Mouse (Mus musculus) limb, embryonic 14.5 days (tissue): ENCODE measurements around the gene Myo1d. TPM values are rescaled to one million over a fixed set of nuclear protein-coding genes. Genes with fewer than 3 reads are reported as not detected.

Experiments used
- ATAC-seq: fragments of 200-750 bp; cut with Nextera tagmentation; 2 replicates; pipeline ENCODE4 v1.8.0; 2017; ENCODE audit warnings: low read depth, moderate number of reproducible peaks, moderate TSS enrichment; ENCODE audit not compliant: low FRiP score
- DNase-seq: peaks from one replicate; pipeline ENCODE4 v3.0.0-alpha.2; 2015; ENCODE audit warnings: low spot score
- H3K27ac ChIP-seq: fragments of 300-500 bp; sonication (generic); replicated peaks from 2 replicates; pipeline ENCODE4 v1.5.1; 2014; ENCODE audit warnings: low read depth, mild to moderate bottlenecking, low read length, moderate library complexity, mixed read lengths
- H3K27me3 ChIP-seq: fragments of 300-500 bp; sonication (generic); 2 replicates; pipeline ENCODE4 v1.6.1; 2014; ENCODE audit warnings: low read length, mixed read lengths; ENCODE audit not compliant: control insufficient read depth, insufficient read depth
- H3K36me3 ChIP-seq: fragments of 300-500 bp; sonication (generic); 2 replicates; pipeline ENCODE4 v1.6.1; 2014; ENCODE audit warnings: mild to moderate bottlenecking, low read length, moderate library complexity, mixed read lengths; ENCODE audit not compliant: control insufficient read depth, insufficient read depth
- H3K4me1 ChIP-seq: fragments of 300-500 bp; sonication (generic); 2 replicates; pipeline ENCODE4 v1.6.1; 2014; ENCODE audit warnings: antibody characterized with exemption, low read length, mixed read lengths; ENCODE audit not compliant: control insufficient read depth, insufficient read depth
- H3K4me2 ChIP-seq: fragments of 300-500 bp; sonication (generic); replicated peaks from 2 replicates; pipeline ENCODE4 v1.6.1; 2014; ENCODE audit warnings: low read depth, mild to moderate bottlenecking, low read length, moderate library complexity; ENCODE audit not compliant: severe bottlenecking
- H3K4me3 ChIP-seq: fragments of 300-500 bp; sonication (generic); replicated peaks from 2 replicates; pipeline ENCODE4 v1.5.1; 2014; ENCODE audit warnings: low read length
- H3K9ac ChIP-seq: fragments of 300-500 bp; sonication (generic); 2 replicates; pipeline ENCODE4 v1.6.1; 2014; ENCODE audit warnings: mild to moderate bottlenecking, low read depth, low read length, moderate library complexity; ENCODE audit not compliant: severe bottlenecking
- H3K9me3 ChIP-seq: fragments of 300-500 bp; sonication (generic); 2 replicates; pipeline ENCODE4 v1.6.1; 2016; ENCODE audit warnings: low read length; ENCODE audit not compliant: control insufficient read depth
- POLR2A ChIP-seq: fragments of 200-500 bp; IDR thresholded peaks from 2 replicates; pipeline ENCODE4 v1.8.0; 2012; ENCODE audit warnings: inconsistent platforms, mild to moderate bottlenecking, moderate library complexity, borderline replicate concordance; ENCODE audit not compliant: insufficient read depth, insufficient read length; ENCODE audit errors: extremely low read depth
- WGBS: fragments of 180-500 bp; shearing (Covaris S2); extraction: QIAGEN DNeasy Blood & Tissue Kit; methylation state at CpG from one replicate; pipeline ENCODE4 v1.1.7; 2014; 5-methylcytosine and 5-hydroxymethylcytosine counted together
- polyA plus RNA-seq, 2 experiments: library from polyadenylated mRNA; depleted of rRNA in 1 of 2; stranded (reverse) in 1 of 2; unstranded in 1 of 2; fragments of >200 nt; fragmentation: Nextera tagmentation in 1 of 2; extraction: Ambion mirVana in 1 of 2; gene quantifications; 2 replicates each; pipeline versions ENCODE4 v1.2.1 to v1.2.3; 2012 to 2014

Gene Myo1d
- polyA plus RNA-seq, 2 experiments = 6.6 to 8.3 TPM

DNA sequence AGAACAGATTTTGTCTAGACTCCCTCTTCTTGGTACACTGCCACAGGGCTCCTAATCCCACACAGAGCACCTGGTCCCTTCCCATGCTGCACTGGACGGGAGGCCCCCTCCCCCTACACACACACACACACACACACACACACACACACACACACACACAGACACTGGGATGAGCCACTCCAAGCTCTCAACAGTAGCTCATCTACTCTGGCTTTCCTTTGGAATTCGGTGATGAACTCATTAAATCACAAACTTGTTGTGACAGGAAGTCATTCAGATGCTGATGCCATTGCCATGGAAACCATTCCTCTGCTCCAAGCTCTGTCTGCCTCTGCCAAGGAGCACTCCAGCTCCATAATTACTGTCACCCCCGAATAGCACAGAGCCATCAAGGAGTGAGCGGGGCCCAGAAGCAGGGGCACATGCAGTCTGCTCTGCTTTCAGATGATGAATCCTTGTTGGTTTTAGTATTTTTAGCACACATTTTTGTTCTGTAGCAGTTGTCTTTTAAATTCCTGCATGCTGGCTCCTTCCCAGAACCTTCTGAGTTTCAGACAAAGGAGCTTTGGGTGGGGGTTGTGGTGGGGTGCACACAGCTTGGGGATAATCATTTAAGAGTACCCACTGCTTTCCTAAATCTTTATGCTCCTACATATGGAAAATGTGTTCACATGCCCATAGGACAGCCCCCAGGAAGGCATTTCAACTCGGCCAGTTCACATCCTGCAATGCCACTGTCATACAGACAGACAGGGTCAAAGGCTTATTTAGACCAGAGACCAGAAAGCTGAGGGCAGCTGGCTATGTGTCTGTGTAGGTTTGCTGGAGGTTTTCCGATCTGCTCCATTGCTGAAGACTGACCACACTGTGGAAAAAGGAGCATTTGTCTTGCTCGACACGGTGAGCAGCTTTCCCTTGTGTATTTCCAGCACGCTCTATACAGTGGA is 261.1 kb downstream of the Myo1d start:
- Histone ChIP-seq H3K4me1 (peaks cover 5% of the 10 kb centered on the region), H3K36me3 (no peaks in the 10 kb centered on the region), H3K9ac (no peak overlapping the region), H3K27me3 (no peaks in the 10 kb centered on the region), H3K4me3 (no peak overlapping the region), H3K27ac (no peak overlapping the region), H3K9me3 (no peaks in the 10 kb centered on the region), H3K4me2 (no peak overlapping the region)
- ATAC-seq (no peak), DNase-seq (peak; percentile 48)
- no peak for TF ChIP-seq POLR2A
- whole genome bisulfite sequencing = 40% methylated on average over 9 of the region's 9 CpGs

DNA sequence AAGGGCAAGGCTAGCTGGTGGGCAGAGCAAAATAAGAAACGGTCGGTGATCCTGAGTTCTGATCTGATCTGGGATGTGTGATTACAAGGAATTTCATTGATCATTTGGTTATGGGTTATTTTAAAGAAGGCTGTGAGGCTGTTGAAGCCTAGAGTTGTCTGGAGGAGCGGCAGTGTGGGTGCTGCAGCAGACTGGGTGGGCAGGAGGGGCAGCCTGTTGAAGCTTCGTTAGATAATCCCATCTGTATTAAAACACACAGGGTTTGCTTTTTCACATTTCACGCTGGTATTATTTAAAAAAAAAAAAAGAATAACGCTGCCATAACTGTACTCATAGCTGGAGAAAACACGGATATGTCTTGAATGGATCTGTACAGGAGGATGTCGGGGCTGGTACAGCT is 263.9 kb downstream of the Myo1d start:
- Histone ChIP-seq H3K9me3 (no peaks in the 10 kb centered on the region), H3K36me3 (no peaks in the 10 kb centered on the region), H3K27me3 (no peaks in the 10 kb centered on the region), H3K4me3 (no peak overlapping the region), H3K4me2 (no peak overlapping the region), H3K4me1 (peaks cover 5% of the 10 kb centered on the region), H3K9ac (no peak overlapping the region), H3K27ac (no peak overlapping the region)
- 70% methylated on average over 8 of the region's 8 CpGs for WGBS
- ATAC-seq (no peak), DNase-seq (no peak)
- TF ChIP-seq POLR2A = no peak

DNA sequence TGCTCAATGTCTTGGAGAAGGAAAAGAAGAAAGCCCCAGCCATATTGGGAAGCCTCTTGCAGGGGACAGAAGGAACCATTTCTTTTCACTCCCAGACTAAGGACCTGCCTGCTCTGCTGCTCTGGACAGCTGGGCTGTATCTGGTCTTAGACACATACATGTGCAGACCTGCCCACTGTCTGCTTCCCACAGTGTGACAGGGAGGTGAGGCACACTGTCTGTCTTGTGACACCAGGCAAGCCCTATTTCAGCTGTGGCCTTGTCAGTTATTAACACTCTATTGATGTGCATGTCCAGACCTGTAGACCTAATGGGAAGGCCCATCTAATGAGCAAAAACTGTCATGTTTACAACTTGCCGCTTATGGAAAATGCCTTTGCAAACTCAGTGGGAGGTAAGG is 264.5 kb downstream of the Myo1d start:
- no peaks in the 10 kb centered on the region for H3K9me3 ChIP-seq
- H3K27ac ChIP-seq = no peak overlapping the region
- no peak overlapping the region for H3K4me2 ChIP-seq
- H3K36me3 ChIP-seq = no peaks in the 10 kb centered on the region
- H3K27me3 ChIP-seq = no peaks in the 10 kb centered on the region
- peaks cover 5% of the 10 kb centered on the region for H3K4me1 ChIP-seq
- no peak for DNase-seq
- TF ChIP-seq POLR2A = no peak
- no peak overlapping the region for H3K9ac ChIP-seq
- 17% methylated on average over 1 of the region's 1 CpGs for WGBS
- H3K4me3 ChIP-seq = no peak overlapping the region
- no peak for ATAC-seq

DNA sequence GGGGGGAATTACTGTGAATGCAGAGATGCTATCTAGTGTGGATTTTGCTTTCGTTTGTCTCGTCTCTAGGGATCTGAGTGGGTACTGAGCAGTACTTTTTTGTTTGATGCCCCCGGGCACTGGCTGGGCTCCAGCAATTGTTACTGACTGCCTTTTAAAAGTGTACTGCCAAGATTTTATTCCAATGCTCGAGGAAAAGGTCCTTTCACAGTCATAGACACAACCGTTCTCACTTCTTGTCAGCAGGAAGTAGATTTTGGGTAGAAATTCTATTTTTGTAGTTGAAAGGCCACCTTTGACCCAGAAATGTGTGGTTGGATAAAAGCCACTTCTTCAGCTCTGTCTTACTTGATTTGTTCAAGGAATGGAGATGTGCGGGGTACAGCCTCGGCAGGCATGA is 266.0 kb downstream of the Myo1d start:
- no peak overlapping the region for H3K27ac ChIP-seq
- H3K4me1 ChIP-seq = peaks cover 9% of the 10 kb centered on the region
- ATAC-seq = no peak
- DNase-seq = no peak
- H3K36me3 ChIP-seq = no peaks in the 10 kb centered on the region
- H3K4me3 ChIP-seq = no peak overlapping the region
- 51% methylated on average over 7 of the region's 7 CpGs for WGBS
- TF ChIP-seq POLR2A = no peak
- H3K27me3 ChIP-seq = no peaks in the 10 kb centered on the region
- H3K4me2 ChIP-seq = no peak overlapping the region
- H3K9me3 ChIP-seq = no peaks in the 10 kb centered on the region
- no peak overlapping the region for H3K9ac ChIP-seq

DNA sequence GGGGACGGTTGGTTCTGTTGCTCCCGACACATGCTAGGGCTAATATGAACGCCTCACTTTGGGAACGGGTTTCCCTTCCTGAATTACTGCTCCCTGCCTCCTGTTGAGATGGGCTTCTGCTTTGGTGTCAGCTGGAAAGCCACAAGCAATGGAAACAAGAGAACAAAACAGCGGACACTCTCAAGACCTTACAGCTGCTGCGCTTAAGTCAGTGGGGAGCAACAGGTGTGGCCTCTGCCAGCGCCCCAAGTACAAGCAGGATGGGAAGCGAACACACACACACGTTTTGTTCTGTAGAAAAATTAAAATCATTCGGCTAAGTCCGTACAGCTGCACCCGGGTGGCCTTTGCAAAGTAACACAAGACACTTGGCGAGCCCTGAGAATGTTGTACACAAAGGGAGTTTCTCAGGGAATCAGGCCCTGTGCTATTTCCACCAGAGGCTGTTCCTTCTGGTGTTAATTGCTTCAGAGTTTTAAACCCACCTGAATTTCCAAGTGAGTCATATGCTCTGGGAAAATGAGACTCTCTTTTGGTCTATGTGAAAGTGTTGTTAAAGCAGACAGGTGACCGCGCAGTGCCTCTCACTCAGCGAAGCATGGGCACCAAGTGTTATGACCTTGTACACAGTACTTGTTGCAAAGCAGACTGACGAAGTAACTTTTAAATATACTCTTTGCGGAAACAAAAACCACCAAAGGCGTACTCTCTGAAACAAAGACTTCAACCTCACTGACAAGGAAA is 267.3 kb downstream of the Myo1d start:
- WGBS = 62% methylated on average over 19 of the region's 19 CpGs
- H3K4me2 ChIP-seq = no peak overlapping the region
- no peak overlapping the region for H3K4me3 ChIP-seq
- H3K9ac ChIP-seq = no peak overlapping the region
- H3K36me3 ChIP-seq = no peaks in the 10 kb centered on the region
- ATAC-seq (peak; percentile 69), DNase-seq (peak; percentile 55)
- H3K4me1 ChIP-seq = peaks cover 10% of the 10 kb centered on the region; the same call in 1 of the 2 replicates
- no peaks in the 10 kb centered on the region for H3K27me3 ChIP-seq
- no peak for TF ChIP-seq POLR2A
- no peak overlapping the region for H3K27ac ChIP-seq
- H3K9me3 ChIP-seq = no peaks in the 10 kb centered on the region
